Mouse (Mus musculus): ENCODE data around the gene Sprtn. TPM values are rescaled to one million over a fixed set of nuclear protein-coding genes. Genes with fewer than 3 reads are reported as not detected.

The Sprtn gene
- total RNA-seq, 4 experiments from 2014 or later: 13.9 to 15.9 (median 15.6) TPM

DNA sequence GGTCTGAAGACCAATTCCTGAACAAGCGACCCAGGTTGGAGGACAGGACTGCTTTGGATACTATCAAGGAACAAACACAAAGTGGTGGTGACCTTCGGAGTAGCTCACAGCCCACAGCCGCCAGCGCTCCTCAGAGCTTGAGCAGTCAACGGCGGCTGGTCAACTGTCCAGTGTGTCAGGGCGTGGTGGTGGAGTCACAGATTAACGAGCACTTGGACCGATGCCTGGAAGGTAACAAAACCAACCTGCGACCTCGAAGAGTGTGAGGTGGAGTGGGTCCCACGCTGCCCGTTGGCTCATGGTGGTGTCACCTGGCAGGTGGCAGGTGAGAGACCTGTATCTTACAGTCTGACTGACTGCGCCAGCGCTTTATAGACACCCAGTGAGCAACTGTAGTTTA is 5.5 kb downstream of the Sprtn start:
- no peak for DNase-seq (ENCODE audit: low spot score in 2 of 2)

DNA sequence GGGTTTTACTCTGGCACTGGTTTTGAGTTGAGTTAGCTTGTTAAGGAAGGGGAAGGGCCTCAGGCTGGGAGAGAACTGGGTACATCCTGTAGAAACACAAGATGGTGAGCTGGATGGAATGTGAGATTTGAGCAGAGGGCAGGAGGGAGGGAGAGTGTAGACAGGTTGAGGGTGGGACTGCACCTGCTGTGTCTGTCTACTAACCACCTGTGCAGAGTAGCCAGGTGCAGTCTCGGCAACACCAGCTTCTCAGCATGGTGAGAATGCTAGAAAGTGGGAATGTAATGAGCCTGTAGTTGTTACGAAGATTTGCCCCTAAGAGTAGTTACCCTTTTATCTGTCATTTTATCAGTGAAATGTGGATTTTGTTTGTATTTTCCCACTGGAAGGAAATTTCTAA is 7.8 kb downstream of the Sprtn start:
- DNase-seq (ENCODE audit: low spot score in 2 of 2): no peak

DNA sequence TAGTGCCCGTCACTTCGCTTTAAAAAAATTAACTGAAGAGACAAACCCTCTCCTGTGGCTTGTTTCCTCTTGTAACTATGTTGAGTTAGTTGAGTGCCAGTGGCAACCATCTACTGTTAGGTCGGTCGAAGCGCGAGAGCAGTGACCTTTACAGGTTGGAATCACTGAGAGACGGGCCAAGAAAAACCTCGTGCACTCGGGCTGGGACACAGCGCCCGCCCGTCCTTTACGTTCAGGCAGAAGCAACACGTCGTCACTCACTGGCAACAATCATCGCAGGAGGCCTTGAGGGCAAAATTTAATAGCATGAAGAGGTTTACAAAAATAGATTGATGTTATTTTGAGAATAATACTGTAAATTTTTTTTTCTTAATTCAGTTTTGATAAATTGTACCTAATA is 12.2 kb downstream of the Sprtn start:
- no peak for DNase-seq (ENCODE audit: low spot score in 2 of 2)

DNA sequence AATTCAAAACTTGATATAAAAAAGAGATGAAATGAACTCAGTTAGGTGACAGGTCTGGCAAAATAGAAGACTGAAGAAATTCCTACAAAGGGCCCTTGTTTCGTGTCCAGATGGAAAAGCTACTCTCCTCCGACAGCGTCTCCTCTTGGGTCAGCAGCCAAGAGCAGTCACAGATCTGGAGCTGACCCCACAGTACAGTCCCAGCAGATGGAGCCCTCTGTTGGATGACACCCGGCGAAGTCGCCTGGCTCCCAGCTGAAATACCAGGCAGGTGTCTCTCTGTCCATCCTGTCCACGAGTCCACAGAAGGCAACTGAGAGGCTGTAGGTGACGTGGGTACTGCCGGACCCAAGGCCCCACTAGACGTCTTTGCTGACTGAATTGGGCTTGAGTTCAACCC is 12.7 kb downstream of the Sprtn start:
- DNase-seq (ENCODE audit: low spot score in 2 of 2): no peak

DNA sequence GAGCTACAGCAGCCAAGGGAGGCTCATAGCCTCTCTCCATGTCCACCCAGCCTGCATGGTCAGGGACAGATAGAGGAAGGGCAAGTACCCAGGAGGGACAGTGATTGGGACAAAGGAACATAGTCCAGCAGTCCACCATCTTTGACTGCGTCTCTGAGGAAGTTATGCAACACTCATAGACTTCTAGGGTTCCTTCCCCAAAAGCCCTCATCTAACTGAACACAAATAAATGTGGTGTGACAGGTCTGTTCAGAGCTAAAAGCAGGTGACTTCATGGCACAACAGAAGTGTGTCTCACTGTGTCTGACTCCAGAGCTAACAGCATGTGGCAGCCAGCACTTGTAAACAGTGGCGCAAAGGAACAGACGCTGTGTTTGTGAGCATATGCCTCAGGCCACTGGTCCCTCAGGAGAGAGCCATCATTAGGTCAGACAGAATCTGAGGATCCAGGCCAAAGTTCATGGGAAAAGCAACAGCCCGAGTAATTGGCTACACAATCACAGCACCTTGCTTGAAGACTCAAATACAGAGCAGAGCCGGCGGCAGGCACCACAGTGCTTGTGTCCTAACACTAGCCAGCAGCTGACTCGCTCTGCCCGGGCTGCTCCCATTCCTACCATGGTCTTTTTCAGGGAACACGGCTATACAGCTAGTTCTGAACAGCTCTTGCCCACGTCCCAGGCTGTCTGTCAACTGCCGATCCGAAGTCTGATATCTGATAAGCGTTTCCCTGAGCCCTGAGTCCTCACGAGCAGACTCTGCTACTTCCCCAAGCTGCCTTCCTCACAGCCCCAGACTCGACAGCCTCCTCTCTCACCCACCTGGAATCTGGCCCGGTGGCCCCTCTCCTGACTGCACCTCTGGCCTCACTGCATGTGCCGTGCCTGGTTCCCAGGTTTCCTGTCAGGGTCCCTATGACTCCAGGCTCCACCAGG is 14.5 kb downstream of the Sprtn start:
- DNase-seq (ENCODE audit: low spot score in 2 of 2): no peak

DNA sequence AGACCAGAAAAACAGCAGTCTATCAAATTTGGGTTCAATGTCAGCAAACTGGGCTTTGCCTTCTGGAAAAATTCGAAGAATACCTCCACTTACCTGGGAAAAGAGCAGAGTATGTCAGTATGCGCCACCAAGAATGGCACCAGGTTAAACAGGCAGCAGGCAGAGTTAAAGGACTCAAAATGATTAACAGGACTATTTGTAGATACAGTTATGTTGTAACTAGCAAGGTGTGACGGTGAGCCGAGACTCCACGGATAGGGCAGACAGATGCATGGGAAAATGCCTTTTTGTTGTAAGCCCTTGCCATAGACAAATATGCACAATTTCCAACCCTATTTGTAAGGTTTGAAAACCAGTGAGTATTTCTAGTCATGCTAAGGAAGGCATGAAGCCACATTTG is 16.4 kb downstream of the Sprtn start:
- DNase-seq (ENCODE audit: low spot score in 2 of 2): no peak

DNA sequence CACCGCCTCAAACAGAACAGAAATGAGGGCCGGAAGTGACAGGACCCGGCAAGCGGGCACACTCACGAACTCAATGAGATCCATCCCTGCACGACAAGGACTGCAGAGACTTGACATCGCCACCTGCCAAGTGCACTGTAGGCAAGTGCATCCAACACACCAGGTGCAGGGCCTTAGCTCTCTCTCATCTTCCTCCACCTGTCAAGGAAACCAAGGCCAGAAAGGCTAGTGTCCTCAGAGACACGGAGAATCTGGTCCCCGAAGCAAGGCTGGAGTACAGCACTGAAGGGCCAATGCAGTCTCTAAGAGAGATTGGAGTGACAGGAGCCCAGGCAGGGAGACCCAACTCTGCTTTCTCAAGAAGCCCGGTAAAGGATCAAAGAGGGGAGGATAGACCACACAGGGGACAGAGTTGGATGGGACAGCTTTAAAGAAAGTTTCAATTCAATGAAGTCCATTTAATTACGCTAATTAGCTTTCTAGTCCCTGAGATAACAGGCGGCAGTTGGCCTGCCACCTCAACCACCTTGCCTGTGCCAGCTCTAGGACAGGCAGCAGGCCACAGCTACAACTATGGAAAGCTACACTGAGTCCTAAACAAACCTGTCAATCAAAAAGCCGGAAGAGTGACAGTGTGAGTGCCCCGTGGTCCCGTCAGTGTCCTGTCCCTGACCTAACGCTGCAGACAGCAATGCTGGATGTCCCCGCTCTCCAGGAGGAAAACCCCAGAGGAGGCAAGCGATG is 20.2 kb downstream of the Sprtn start:
- no peak for DNase-seq (ENCODE audit: low spot score in 2 of 2)

DNA sequence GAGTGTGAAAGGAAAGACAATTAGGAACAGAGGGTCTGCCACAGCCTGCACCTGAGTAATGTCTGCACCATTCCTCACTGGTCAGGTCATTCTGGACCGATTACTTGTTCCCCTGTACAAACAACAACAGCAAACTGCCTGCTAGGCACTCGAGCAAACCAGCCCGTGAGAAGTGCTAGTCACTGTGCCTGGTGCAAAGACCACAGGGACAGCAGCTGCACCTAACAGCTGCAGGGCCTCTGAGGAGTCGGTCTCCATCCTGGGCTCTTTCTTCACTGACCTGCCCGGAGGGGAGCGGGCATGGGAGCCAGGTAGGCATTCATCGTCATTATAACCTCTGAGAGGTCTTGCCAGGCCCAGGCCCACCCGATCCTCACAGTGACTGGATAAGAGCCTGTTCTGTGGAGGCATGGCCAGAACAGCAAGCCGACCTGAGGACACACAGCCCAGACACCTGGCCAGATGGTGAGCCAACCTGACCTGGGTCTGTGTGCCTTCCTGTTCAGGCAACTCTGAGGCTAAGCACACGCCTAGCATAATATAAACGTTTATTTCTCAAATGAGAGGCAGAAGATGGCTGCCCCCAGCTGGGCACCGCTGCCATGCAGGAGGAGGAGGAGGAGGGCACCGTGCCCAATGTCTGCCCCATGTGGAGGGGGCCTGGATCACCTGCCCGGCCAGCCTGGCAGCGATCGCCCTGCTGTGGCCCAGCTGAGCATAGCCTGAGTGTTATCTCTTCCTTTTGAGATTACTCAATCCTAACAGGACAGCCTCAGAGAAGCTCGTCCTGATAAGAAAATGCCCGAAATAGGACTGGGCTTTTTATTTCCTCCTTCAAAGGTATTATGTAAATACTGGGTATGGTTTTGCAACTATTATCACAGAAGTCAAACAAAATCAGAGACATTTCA is 23.9 kb downstream of the Sprtn start:
- DNase-seq (ENCODE audit: low spot score in 2 of 2): no peak

DNA sequence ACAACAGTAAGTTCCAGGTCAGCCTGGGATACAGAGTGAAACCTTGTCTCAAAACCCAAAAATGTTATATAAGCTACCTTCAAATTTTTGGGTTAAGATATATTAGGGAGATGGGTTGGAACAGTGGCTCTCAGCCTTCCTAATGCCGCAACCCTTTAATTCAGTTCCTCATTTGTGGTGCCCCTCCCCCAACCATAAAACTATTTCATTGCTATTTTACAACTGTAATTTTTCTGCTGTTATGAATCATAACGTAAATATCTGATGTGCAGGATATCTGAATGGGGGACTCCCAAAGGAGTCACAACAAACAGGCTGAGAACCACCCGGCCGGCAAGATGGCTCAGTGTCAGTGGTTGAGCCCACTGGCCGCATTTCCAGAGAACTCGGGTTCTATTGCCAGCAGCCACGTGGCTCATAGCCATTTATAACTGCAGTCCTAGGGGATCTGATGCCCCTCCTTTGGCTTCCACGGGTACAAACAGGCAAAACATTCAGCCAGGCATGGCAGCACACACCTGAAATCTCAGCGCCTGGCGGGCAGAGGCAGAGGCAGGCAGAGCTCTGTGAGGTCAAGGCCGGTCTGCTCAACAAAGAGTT is 24.9 kb downstream of the Sprtn start:
- DNase-seq (ENCODE audit: low spot score in 2 of 2): no peak

DNA sequence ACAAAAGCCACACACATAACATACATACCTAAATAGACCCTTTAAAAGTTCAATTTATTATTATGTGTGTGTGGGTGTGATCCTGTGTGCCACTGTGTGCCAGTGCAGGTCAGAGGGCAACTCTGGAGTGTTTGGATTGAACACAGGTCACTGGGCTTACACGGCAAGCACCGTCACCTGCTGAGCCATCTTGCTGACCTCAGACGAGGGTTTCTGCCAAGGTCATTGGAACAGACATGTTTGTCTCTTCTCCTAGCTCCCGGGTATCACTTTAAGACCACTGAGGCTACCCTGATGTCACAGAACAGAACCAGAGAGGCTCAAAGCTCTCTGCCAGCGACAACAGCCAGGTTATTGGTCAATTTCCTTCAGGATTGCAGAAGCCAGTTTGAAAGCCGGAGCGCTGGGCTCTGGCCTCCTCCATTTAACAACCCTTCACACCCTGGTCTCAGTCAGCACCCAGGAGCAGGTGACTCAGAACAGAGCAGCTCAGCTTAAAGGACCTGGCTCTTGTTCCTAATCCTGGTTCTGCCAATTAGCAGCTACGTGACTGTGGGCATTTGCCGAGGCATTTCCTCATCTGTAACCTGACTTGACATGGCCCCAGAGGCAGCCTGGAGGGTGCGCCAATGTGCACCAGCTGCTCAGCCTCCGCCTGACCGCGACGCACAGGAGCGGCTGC is 26.4 kb downstream of the Sprtn start:
- DNase-seq (ENCODE audit: low spot score in 2 of 2): no peak

DNA sequence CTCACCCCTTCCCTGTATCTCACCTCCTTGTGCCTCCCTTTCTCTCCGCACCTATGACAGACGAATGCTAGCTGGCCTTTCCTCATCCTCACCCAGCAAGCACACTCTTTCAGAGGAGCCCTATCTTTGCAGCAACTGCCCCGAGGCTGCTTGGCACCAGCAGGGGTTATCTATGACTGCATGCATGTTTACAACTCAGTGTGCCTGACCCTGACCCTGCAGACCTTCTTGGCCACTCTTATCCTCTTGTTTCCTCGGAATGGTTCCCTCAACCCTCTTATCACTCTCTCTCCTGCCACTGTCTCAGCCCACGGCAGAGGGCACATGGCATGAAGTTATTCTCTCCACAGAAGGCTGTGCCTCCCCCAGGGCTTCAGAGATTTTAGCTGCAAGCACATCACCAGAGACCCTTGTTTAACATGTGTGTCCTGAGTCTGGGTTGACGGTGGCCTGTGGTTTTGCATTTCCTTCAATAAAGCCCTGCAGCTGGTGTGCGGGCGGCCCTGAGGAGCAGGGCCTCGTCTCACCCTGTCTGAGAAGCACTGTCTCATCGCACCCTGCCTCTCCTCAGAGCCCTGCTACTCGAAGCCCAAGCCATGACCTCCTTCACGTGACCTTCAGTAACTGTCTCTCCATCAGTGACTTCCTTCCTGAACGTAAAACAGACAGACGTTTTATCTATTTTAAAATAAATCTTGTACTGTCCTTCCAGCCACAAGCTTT is 28.0 kb downstream of the Sprtn start:
- no peak for DNase-seq (ENCODE audit: low spot score in 2 of 2)

DNA sequence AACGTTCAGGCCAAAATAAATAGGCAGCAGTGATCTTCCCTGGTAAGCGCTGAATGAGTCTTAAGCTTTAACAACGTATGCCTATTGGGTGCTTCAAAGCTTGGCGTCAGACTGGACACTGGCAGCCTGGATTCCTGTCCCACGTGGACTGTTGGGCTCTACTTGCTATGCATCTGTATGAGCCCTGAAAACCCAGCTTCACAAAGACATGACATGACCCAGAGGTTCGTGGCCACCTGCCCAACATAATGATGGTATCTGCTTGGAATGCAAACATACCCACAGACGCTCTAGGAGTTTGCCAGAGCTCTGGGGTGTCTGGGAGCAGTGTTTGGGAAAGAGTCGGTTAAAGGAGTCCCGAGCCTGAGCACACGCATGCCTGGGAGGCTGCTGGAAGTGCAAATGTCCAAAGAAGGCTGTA is 28.7 kb downstream of the Sprtn start:
- DNase-seq (ENCODE audit: low spot score in 2 of 2): no peak

DNA sequence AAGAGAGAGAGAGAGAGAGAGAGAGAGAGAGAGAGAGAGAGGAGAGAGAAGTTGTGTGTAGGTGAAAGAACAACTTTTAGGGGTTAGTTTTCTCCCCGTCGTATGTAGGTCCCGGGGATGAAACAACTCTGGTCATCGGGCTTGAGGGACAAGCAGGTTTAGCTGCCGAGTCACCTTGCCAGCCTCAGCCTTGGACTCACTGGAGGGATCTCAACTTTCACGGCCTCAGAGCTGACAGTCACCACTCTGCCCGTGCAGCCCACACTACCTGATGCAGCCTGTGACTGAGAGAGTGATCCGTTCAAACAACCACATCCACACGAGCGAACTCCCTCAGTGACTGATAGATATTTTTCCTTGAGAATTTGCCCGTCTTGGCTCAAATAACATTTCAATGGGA is 31.3 kb downstream of the Sprtn start:
- no peak for DNase-seq (ENCODE audit: low spot score in 2 of 2)

DNA sequence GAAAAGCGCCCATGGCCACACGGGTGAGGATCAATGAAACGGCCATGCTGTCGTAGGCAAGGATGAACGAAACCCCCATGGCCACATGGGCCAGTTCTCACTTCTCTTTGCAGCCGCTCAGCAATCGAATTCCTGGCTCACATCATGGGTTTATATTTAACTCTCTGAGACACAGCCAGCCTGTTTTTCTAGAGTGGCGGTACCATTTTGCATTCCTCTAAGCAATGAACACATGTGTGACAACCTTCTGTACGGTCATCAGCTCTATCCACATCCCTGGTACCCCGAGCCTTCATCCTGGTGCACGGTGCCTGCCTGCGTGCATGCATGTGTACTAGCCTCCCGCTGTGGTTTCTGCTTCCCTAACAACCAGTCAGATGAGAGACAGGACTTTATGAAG is 32.4 kb downstream of the Sprtn start:
- DNase-seq (ENCODE audit: low spot score in 2 of 2): no peak

DNA sequence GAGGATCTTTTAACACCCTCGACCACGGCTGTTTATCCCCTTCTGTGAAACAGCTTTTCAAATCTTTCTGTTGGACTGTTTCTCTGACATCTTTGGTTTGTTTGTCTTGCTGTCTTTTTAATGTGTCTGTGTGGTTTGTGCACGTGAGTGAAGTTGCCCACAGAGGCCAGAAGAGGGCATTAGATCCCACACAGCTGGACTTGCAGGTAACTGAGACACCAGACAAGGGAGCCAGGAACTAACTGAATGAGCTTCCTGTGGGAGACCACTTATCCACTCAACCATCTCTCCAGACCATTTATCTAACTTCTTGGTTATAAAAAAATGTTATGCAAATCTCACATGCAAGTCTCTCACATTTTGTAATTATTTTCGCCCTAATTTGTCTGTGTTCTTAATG is 33.0 kb downstream of the Sprtn start:
- DNase-seq (ENCODE audit: low spot score in 2 of 2): no peak

DNA sequence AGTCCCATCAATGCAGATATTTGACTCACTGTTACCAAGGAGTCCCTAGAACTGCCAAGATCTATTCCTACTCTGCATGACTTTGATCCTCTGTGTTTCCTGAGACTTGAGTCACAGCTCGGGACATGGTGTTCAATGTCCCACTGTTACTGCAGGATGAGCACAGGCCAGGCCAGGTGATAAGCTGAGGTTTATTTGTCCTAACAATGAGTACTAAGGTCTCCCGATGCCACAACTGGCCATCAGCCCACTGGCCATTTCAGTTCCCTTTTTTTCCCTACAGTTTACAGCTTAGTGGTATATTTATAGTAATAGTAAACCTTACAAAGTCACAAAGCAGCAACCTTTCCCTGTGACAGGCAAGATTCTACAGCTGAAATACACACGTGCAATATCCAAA is 34.7 kb downstream of the Sprtn start:
- no peak for DNase-seq (ENCODE audit: low spot score in 2 of 2)

DNA sequence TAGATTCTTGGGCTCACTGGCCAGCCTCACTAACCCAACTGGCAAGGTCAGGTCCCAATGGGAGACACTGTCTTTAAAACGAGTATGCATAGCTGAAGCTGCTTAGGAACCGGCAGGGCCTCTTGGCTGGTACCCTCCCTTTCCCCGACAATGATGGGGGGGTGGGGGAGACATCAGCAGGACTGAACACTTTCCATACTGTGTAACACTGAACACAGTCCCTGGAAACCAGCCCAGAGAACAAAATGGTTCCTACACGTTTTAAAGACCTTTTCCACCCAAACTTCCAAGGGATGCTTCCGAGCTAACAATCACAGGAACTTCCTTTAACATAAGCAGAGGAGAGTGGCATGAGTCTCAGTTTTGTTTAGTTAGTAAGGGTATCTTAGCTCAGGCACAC is 37.4 kb downstream of the Sprtn start:
- no peak for DNase-seq (ENCODE audit: low spot score in 2 of 2)

DNA sequence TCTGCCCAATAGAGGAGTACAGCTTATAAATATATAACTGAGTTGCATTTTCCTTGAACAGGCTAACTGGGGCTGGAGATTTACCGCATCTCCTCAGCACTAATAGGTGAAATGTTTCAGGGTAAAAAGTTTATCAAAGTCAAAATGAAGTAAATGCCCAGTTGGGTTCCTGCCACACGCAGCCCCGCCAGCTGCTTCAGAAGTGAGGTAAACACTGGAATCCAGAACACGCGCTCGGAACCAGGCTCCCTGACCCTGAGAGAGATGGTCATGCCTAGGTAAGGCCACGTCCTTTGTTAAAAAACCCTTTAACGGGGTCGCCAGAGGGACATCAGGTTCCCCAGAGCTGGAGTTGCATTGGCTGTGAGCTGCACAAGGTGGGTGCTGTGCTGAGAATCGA is 39.0 kb downstream of the Sprtn start:
- DNase-seq (ENCODE audit: low spot score in 2 of 2): no peak

DNA sequence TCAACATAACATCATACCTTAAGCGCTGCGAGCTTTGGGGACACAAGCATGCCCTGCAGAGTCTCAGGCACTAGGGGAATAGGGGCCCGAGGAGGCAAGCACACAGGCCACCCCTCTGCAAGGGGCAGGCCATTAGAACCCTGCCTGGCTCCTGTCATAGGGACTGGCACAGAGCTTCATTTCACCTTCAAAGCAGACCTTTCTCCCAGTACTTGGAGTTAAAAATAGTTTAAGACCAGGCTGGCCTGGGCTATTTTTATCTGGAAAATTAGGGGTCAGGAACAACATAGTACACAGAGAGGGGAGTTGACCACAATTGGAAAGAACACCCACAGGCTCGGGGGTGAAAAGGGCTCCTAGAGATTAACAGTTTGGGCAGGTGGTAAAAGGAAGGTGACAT is 39.6 kb downstream of the Sprtn start:
- DNase-seq (ENCODE audit: low spot score in 2 of 2): no peak

DNA sequence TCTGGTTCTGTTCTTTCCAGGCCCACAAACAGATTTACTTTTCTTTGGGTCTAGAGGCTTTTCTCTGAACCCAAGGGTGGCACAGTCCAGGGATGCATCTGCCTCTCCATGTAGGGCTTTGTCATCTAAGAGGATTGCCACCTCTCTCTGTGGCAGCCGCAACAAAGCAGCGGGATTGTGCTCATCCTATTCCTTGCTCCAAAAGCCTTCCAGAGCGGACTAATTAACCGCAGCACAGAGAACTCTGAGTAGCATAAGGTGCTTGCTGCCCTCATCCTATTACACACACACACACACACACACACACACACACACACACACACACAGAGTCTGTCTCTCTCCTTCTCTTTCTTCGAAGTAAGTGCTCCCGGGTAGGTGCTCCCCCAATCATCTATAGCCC is 46.1 kb downstream of the Sprtn start:
- no peak for DNase-seq (ENCODE audit: low spot score in 2 of 2)
